Mouse (Mus musculus) hindbrain, embryonic 12.5 days (tissue): Measurements from ENCODE around the gene Wdr5b. TPM values are rescaled to one million over a fixed set of nuclear protein-coding genes. Genes with fewer than 3 reads are reported as not detected.
A peak's percentile ranks its signal among the peaks of the same experiment; 100 is the strongest.

Source experiments
- ATAC-seq: fragments of 200-750 bp; cut with Nextera tagmentation; 2 replicates; pipeline ENCODE4 v1.8.0; 2017; ENCODE audit warnings: moderate TSS enrichment; ENCODE audit not compliant: low FRiP score
- H3K27ac ChIP-seq: fragments of 300-500 bp; sonication (generic); 2 replicates; pipeline ENCODE4 v1.5.1; 2016; ENCODE audit warnings: mild to moderate bottlenecking
- H3K27me3 ChIP-seq: fragments of 300-500 bp; sonication (generic); 2 replicates; pipeline ENCODE4 v1.6.1; 2016; ENCODE audit warnings: mild to moderate bottlenecking
- H3K36me3 ChIP-seq: fragments of 300-500 bp; sonication (generic); 2 replicates; pipeline ENCODE4 v1.6.1; 2016; ENCODE audit warnings: mild to moderate bottlenecking
- H3K4me1 ChIP-seq: fragments of 300-500 bp; sonication (generic); 2 replicates; pipeline ENCODE4 v1.6.1; 2016
- H3K4me2 ChIP-seq: fragments of 300-500 bp; sonication (generic); replicated peaks from 2 replicates; pipeline ENCODE4 v1.6.1; 2016; ENCODE audit warnings: mild to moderate bottlenecking
- H3K4me3 ChIP-seq: fragments of 300-500 bp; sonication (generic); 2 replicates; pipeline ENCODE4 v1.5.1; 2016; ENCODE audit warnings: mild to moderate bottlenecking
- H3K9ac ChIP-seq: fragments of 300-500 bp; sonication (generic); 2 replicates; pipeline ENCODE4 v1.6.1; 2016; ENCODE audit warnings: mild to moderate bottlenecking, moderate library complexity
- H3K9me3 ChIP-seq: fragments of 300-500 bp; sonication (generic); replicated peaks from 2 replicates; pipeline ENCODE4 v1.6.1; 2016; ENCODE audit warnings: mild to moderate bottlenecking
- WGBS: fragments of 180-500 bp; shearing (Covaris S2); methylation state at CpG from one replicate; pipeline ENCODE4 v1.1.7; 2016; 5-methylcytosine and 5-hydroxymethylcytosine counted together
- polyA plus RNA-seq: library from polyadenylated mRNA; unstranded; fragments of >200 nt; fragmentation: Nextera tagmentation; extraction: Ambion mirVana; gene quantifications from 2 replicates; pipeline ENCODE4 v1.2.1, GENCODE M21; 2016

Wdr5b gene
- polyA plus RNA-seq, 1 experiment from 2014 or later: 13.2 TPM

- Histone ChIP-seq H3K9me3 (no peaks in the 10 kb centered on the region), H3K4me1 (peaks cover 25% of the 10 kb centered on the region), H3K27ac (peak within 1 kb of the TSS; percentile 99), H3K27me3 (no peaks in the 10 kb centered on the region), H3K4me3 (peak within 1 kb of the TSS; percentile 65), H3K9ac (peak within 1 kb of the TSS; percentile 88), H3K4me2 (peak within 1 kb of the TSS; percentile 76), H3K36me3 (no peaks in the 10 kb centered on the region)
- ATAC-seq: peak; percentile 97
- under 1% methylated on average over 79 of the region's 81 CpGs for WGBS
Observed at GRCm38 (mm10) chr16:36071450-36072379, 30.7 kb downstream of the Wdr5b start, which contains the start of the genes Fam162a and Ccdc58. TSS of gene Fam162a (minus strand) at chr16:36071594. TSS of gene Ccdc58 (plus strand) at chr16:36071685.

GRCm38 (mm10) chr16:36072410-36073011 is 31.5 kb downstream of the Wdr5b start:
- no peak for ATAC-seq
- Histone ChIP-seq H3K36me3 (no peaks in the 10 kb centered on the region), H3K27me3 (no peaks in the 10 kb centered on the region), H3K4me2 (peak overlapping the region; percentile 76), H3K27ac (no peak overlapping the region), H3K4me1 (peaks cover 25% of the 10 kb centered on the region), H3K9ac (peak overlapping the region; percentile 88), H3K4me3 (peak overlapping the region; percentile 65), H3K9me3 (no peaks in the 10 kb centered on the region)
- 31% methylated on average over 8 of the region's 8 CpGs for WGBS

GRCm38 (mm10) chr16:36074772-36075171 is 33.8 kb downstream of the Wdr5b start:
- Histone ChIP-seq H3K36me3 (no peaks in the 10 kb centered on the region), H3K4me3 (no peak overlapping the region), H3K4me2 (no peak overlapping the region), H3K27me3 (no peaks in the 10 kb centered on the region), H3K27ac (no peak overlapping the region), H3K4me1 (peaks cover 9% of the 10 kb centered on the region), H3K9me3 (no peaks in the 10 kb centered on the region), H3K9ac (no peak overlapping the region)
- no peak for ATAC-seq
- 98% methylated on average over 3 of the region's 3 CpGs for WGBS

GRCm38 (mm10) chr16:36079916-36080315 is 38.9 kb downstream of the Wdr5b start:
- no peaks in the 10 kb centered on the region for H3K27me3 ChIP-seq
- peaks cover 9% of the 10 kb centered on the region; the same call in 1 of the 2 replicates for H3K36me3 ChIP-seq
- no peaks in the 10 kb centered on the region for H3K9me3 ChIP-seq
- H3K4me1 ChIP-seq: no peaks in the 10 kb centered on the region
- H3K4me2 ChIP-seq: no peak overlapping the region
- H3K27ac ChIP-seq: no peak overlapping the region
- H3K4me3 ChIP-seq: no peak overlapping the region
- WGBS: 97% methylated on average over 3 of the region's 3 CpGs
- no peak for ATAC-seq
- no peak overlapping the region for H3K9ac ChIP-seq

- Histone ChIP-seq H3K9ac (no peak overlapping the region), H3K9me3 (no peaks in the 10 kb centered on the region), H3K4me1 (no peaks in the 10 kb centered on the region), H3K27ac (no peak overlapping the region), H3K4me2 (no peak overlapping the region), H3K4me3 (no peak overlapping the region), H3K36me3 (peaks cover 31% of the 10 kb centered on the region), H3K27me3 (no peaks in the 10 kb centered on the region)
- 83% methylated on average over 4 of the region's 4 CpGs for WGBS
- ATAC-seq: no peak
Observed at GRCm38 (mm10) chr16:36087846-36088245, 46.9 kb downstream of the Wdr5b start.

- Histone ChIP-seq H3K9me3 (no peaks in the 10 kb centered on the region), H3K4me2 (no peak overlapping the region), H3K4me3 (no peak overlapping the region), H3K4me1 (no peaks in the 10 kb centered on the region), H3K27me3 (no peaks in the 10 kb centered on the region), H3K9ac (no peak overlapping the region), H3K27ac (no peak overlapping the region), H3K36me3 (peaks cover 25% of the 10 kb centered on the region)
- ATAC-seq: no peak
- WGBS: 90% methylated on average over 7 of the region's 7 CpGs
Observed at GRCm38 (mm10) chr16:36089065-36089464, 48.1 kb downstream of the Wdr5b start.

- Histone ChIP-seq H3K27ac (no peak overlapping the region), H3K4me2 (no peak overlapping the region), H3K4me3 (no peak overlapping the region), H3K9ac (no peak overlapping the region), H3K27me3 (no peaks in the 10 kb centered on the region), H3K9me3 (no peaks in the 10 kb centered on the region), H3K4me1 (no peaks in the 10 kb centered on the region), H3K36me3 (peaks cover 25% of the 10 kb centered on the region)
- 77% methylated on average over 8 of the region's 8 CpGs for WGBS
- ATAC-seq: no peak
Observed at GRCm38 (mm10) chr16:36089850-36090616, 49.0 kb downstream of the Wdr5b start.

GRCm38 (mm10) chr16:36090785-36091509 is 50.0 kb downstream of the Wdr5b start:
- H3K4me2 ChIP-seq: no peak overlapping the region
- no peak for ATAC-seq
- H3K36me3 ChIP-seq: peaks cover 19% of the 10 kb centered on the region
- H3K27me3 ChIP-seq: no peaks in the 10 kb centered on the region
- WGBS: 81% methylated on average over 11 of the region's 11 CpGs
- no peak overlapping the region for H3K4me3 ChIP-seq
- H3K27ac ChIP-seq: no peak overlapping the region
- H3K9ac ChIP-seq: no peak overlapping the region
- no peaks in the 10 kb centered on the region for H3K4me1 ChIP-seq
- H3K9me3 ChIP-seq: no peaks in the 10 kb centered on the region

Other genes with a start within 250 kb of the Wdr5b start
- 0.43 and 0.47 TPM in 2 replicates for gene Parp14, start 169.6 kb upstream of the Wdr5b start, polyA plus RNA-seq
- gene Parp9, start 102.7 kb upstream of the Wdr5b start, polyA plus RNA-seq: 2.3 and 2.4 TPM in 2 replicates
- gene Dtx3l, start 102.0 kb upstream of the Wdr5b start, polyA plus RNA-seq: 2.0 and 2.3 TPM in 2 replicates
- gene Kpna1, start 62.4 kb upstream of the Wdr5b start, polyA plus RNA-seq: 84.0 and 86.8 TPM in 2 replicates
- gene Fam162a, start 30.4 kb downstream of the Wdr5b start, polyA plus RNA-seq: 172 and 196 TPM in 2 replicates
- gene Ccdc58, start 30.5 kb downstream of the Wdr5b start, polyA plus RNA-seq: 56.6 and 61.1 TPM in 2 replicates
- gene Csta1, start 90.1 kb downstream of the Wdr5b start, polyA plus RNA-seq: not detected in 2 replicates
- 0.66 TPM in 1 of 2 replicates, not detected in the other for gene Stfa2l1, start 115.6 kb downstream of the Wdr5b start, polyA plus RNA-seq
- 2.7 and 3.3 TPM in 2 replicates for gene Gm5483, start 143.0 kb downstream of the Wdr5b start, polyA plus RNA-seq
- not detected in 2 replicates for gene Gm5416, start 169.2 kb downstream of the Wdr5b start, polyA plus RNA-seq
- gene 2010005H15Rik, start 180.3 kb downstream of the Wdr5b start, polyA plus RNA-seq: not detected in 2 replicates
- 3.1 and 5.1 TPM in 2 replicates for gene Stfa1, start 235.8 kb downstream of the Wdr5b start, polyA plus RNA-seq